Mouse (Mus musculus) testis, adult 2 months (tissue): ENCODE data around the gene Tmem178b.

Experiments
- CTCF ChIP-seq: fragments of 200-500 bp; IDR thresholded peaks from 2 replicates; pipeline ENCODE4 v1.5.1; 2012; ENCODE audit warnings: low read depth, mild to moderate bottlenecking, inconsistent platforms, low read length, moderate library complexity; ENCODE audit not compliant: control insufficient read depth, insufficient read depth, insufficient replicate concordance
- POLR2A ChIP-seq: fragments of 200-500 bp; IDR thresholded peaks from 2 replicates; pipeline ENCODE4 v1.6.1; 2012; ENCODE audit warnings: low read depth, mild to moderate bottlenecking, inconsistent platforms, low read length, moderate library complexity; ENCODE audit not compliant: control insufficient read depth

GRCm38 (mm10) chr6:40235793-40236470 lies 362.9 kb downstream of the Tmem178b start:
- TF ChIP-seq CTCF, result peak; percentile 90
- TF ChIP-seq POLR2A, result no peak
